Mouse (Mus musculus): ENCODE data around the gene Grwd1. TPM values are rescaled to one million over a fixed set of nuclear protein-coding genes. Genes with fewer than 3 reads are reported as not detected.

The Grwd1 gene
- polyA plus RNA-seq, 1 experiment, result 110 TPM

- Histone ChIP-seq H3K4me3 (ENCODE audit: insufficient read depth, poor library complexity, severe bottlenecking) (no peak overlapping the region), H3K79me3 (ENCODE audit: low read depth) (no peaks in the 10 kb centered on the region), H3K79me2 (ENCODE audit: control insufficient read depth, insufficient read depth) (no peaks in the 10 kb centered on the region), H3K27me3 (ENCODE audit: control insufficient read depth, insufficient read depth, insufficient read length) (peaks cover 51% of the 10 kb centered on the region), H3ac (ENCODE audit: control insufficient read depth, insufficient read length, low read depth) (peak overlapping the region; percentile 31), H3K36me3 (ENCODE audit: control insufficient read depth, insufficient read depth) (no peaks in the 10 kb centered on the region)
- no peak for TF ChIP-seq MAX (IDR thresholded peaks at IDR 0.05)
- no peak for TF ChIP-seq CTCF (IDR thresholded peaks at IDR 0.05; ENCODE audit: control insufficient read depth, insufficient read depth, insufficient read length)
- no peak for TF ChIP-seq MYOD1 (IDR thresholded peaks at IDR 0.05; ENCODE audit: control insufficient read depth, insufficient read length, low read depth)
- no peak for TF ChIP-seq MYOG (IDR thresholded peaks at IDR 0.05; ENCODE audit: control insufficient read depth, extremely low read depth, insufficient read length)
- TF ChIP-seq CEBPB (IDR thresholded peaks at IDR 0.05; ENCODE audit: low read depth), result no peak
- TF ChIP-seq USF1 (IDR thresholded peaks at IDR 0.05; ENCODE audit: low read depth), result no peak
- TF ChIP-seq FOSL1 (IDR thresholded peaks at IDR 0.05; ENCODE audit: insufficient read depth, low read length, poor library complexity, severe bottlenecking), result no peak
These were observed 45.2 kb downstream of the Grwd1 start for GRCm38 (mm10) chr7:45785388-45786135.

- Histone ChIP-seq H3K79me3 (ENCODE audit: low read depth) (no peaks in the 10 kb centered on the region), H3K4me3 (ENCODE audit: insufficient read depth, poor library complexity, severe bottlenecking) (no peak within 1 kb of the TSS)
These were observed 46.0 kb downstream of the Grwd1 start, which contains the start of gene Sult2b1 for GRCm38 (mm10) chr7:45784524-45785372. Gene Sult2b1 (minus strand): TSS chr7:45784669.

DNA sequence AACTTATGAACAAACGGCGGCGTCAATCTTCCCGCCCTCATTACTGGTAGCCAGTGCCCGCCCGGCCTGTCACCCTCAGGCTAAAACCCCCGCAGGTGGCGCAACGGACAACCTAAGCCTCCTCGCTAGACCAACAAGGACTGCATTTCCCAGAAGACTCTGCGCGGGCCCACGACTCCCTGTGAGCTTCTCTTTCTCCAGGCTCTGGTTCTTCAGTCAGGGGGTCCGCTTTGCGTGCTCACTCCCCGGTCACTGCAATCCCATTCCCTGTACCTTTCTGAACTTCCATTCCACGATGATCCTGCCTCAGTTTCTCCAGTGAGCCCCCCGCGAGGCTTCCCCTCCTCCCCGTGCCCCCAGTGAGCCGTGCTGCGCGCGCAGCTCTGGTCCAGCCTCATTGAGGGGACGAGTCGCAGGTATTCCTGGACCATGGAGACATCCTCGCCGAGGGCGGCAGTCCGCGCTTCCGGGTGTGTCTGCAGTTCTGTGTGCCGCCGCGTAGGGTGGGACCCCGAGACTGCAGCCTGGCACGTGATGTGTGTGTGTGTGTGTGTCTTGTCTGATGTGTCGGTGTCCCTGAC, 47.1 kb downstream of the Grwd1 start, which contains the start of gene Lmtk3:
Gene Lmtk3, plus strand, starts transcription at position 228 of the 581 bp plus-strand sequence.
- Histone ChIP-seq H3K79me2 (ENCODE audit: control insufficient read depth, insufficient read depth) (no peaks in the 10 kb centered on the region), H3ac (ENCODE audit: control insufficient read depth, insufficient read length, low read depth) (peak within 1 kb of the TSS; percentile 44), H3K36me3 (ENCODE audit: control insufficient read depth, insufficient read depth) (no peaks in the 10 kb centered on the region), H3K79me3 (ENCODE audit: low read depth) (no peaks in the 10 kb centered on the region), H3K27me3 (ENCODE audit: control insufficient read depth, insufficient read depth, insufficient read length) (peaks cover 45% of the 10 kb centered on the region), H3K4me3 (ENCODE audit: insufficient read depth, poor library complexity, severe bottlenecking) (no peak within 1 kb of the TSS)
- TF ChIP-seq USF1 (IDR thresholded peaks at IDR 0.05; ENCODE audit: low read depth) (no peak), CTCF (IDR thresholded peaks at IDR 0.05; ENCODE audit: control insufficient read depth, insufficient read depth, insufficient read length) (no peak), MYOD1 (IDR thresholded peaks at IDR 0.05; ENCODE audit: control insufficient read depth, insufficient read length, low read depth) (no peak), MAX (IDR thresholded peaks at IDR 0.05) (no peak), MYOG (IDR thresholded peaks at IDR 0.05; ENCODE audit: control insufficient read depth, extremely low read depth, insufficient read length) (no peak), FOSL1 (IDR thresholded peaks at IDR 0.05; ENCODE audit: insufficient read depth, low read length, poor library complexity, severe bottlenecking) (no peak), CEBPB (IDR thresholded peaks at IDR 0.05; ENCODE audit: low read depth) (no peak)

More at GRCm38 (mm10) chr7:45784524-45785372, 46.0 kb downstream of the Grwd1 start, which contains the start of gene Sult2b1:
- Histone ChIP-seq H3K27me3 (ENCODE audit: control insufficient read depth, insufficient read depth, insufficient read length) (peaks cover 50% of the 10 kb centered on the region), H3K79me2 (ENCODE audit: control insufficient read depth, insufficient read depth) (no peaks in the 10 kb centered on the region), H3ac (ENCODE audit: control insufficient read depth, insufficient read length, low read depth) (peak within 1 kb of the TSS; percentile 44), H3K36me3 (ENCODE audit: control insufficient read depth, insufficient read depth) (no peaks in the 10 kb centered on the region)
- no peak for TF ChIP-seq CEBPB (IDR thresholded peaks at IDR 0.05; ENCODE audit: low read depth)
- TF ChIP-seq FOSL1 (IDR thresholded peaks at IDR 0.05; ENCODE audit: insufficient read depth, low read length, poor library complexity, severe bottlenecking), result no peak
- no peak for TF ChIP-seq USF1 (IDR thresholded peaks at IDR 0.05; ENCODE audit: low read depth)
- no peak for TF ChIP-seq CTCF (IDR thresholded peaks at IDR 0.05; ENCODE audit: control insufficient read depth, insufficient read depth, insufficient read length)
- no peak for TF ChIP-seq MYOD1 (IDR thresholded peaks at IDR 0.05; ENCODE audit: control insufficient read depth, insufficient read length, low read depth)
- no peak for TF ChIP-seq MAX (IDR thresholded peaks at IDR 0.05)
- no peak for TF ChIP-seq MYOG (IDR thresholded peaks at IDR 0.05; ENCODE audit: control insufficient read depth, extremely low read depth, insufficient read length)

DNA sequence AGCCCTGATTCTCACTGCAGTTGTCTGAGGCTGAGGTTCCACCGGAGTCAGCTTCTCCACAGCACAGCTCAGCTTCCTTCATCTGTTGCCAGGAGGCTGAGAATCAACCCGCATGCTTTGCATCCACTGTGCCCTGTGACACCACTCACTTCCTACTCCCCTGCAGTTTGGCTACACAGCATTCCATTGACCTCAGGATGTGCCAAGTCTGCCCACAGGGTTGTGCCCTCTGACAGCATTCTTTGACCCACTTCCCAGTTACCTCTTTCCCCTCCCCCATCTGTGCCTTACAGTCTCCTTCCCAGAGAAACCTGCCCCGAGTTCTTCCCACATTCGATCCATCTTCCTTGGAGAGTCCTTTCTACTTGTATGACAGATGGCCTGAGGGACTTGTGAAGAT, 48.5 kb downstream of the Grwd1 start:
- no peak for TF ChIP-seq MAX (IDR thresholded peaks at IDR 0.05)
- Histone ChIP-seq H3ac (ENCODE audit: control insufficient read depth, insufficient read length, low read depth) (no peak overlapping the region), H3K79me2 (ENCODE audit: control insufficient read depth, insufficient read depth) (no peaks in the 10 kb centered on the region), H3K4me3 (ENCODE audit: insufficient read depth, poor library complexity, severe bottlenecking) (no peak overlapping the region), H3K79me3 (ENCODE audit: low read depth) (no peaks in the 10 kb centered on the region), H3K27me3 (ENCODE audit: control insufficient read depth, insufficient read depth, insufficient read length) (peaks cover 40% of the 10 kb centered on the region), H3K36me3 (ENCODE audit: control insufficient read depth, insufficient read depth) (no peaks in the 10 kb centered on the region)

DNA sequence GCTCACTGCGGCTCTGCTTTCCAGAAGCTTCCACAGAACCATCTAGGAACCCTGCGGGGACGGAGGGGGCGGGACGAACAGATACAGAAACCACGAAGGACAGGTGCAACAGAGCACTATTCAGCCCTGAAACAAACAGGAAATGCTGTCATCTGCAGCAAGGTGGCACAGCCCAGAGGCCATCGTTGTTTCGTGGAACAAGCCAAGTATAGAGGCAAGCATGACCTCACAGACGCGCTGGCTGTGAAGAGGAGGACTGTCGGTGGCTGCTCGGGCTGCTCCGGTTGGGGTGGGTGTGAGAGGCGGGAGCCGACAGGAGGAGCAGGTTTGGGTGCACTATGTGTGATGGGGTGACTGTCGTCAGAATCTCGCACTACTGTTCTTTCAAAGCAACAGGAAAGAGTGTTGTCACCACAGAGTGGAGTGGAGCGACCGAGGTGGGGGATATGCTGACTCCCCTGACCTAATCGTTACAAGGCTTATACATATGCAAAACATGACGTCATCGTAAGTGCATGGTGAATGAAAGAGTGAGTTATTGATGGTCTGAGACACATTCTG, 51.6 kb downstream of the Grwd1 start:
- TF ChIP-seq MYOD1 (IDR thresholded peaks at IDR 0.05; ENCODE audit: control insufficient read depth, insufficient read length, low read depth), result no peak
- TF ChIP-seq MYOG (IDR thresholded peaks at IDR 0.05; ENCODE audit: control insufficient read depth, extremely low read depth, insufficient read length), result no peak
- no peak for TF ChIP-seq CTCF (IDR thresholded peaks at IDR 0.05; ENCODE audit: control insufficient read depth, insufficient read depth, insufficient read length)
- TF ChIP-seq CEBPB (IDR thresholded peaks at IDR 0.05; ENCODE audit: low read depth), result no peak
- no peak for TF ChIP-seq MAX (IDR thresholded peaks at IDR 0.05)
- no peak for TF ChIP-seq USF1 (IDR thresholded peaks at IDR 0.05; ENCODE audit: low read depth)
- no peak for TF ChIP-seq FOSL1 (IDR thresholded peaks at IDR 0.05; ENCODE audit: insufficient read depth, low read length, poor library complexity, severe bottlenecking)
- no peaks in the 10 kb centered on the region for H3K79me3 ChIP-seq (ENCODE audit: low read depth)
- H3K36me3 ChIP-seq (ENCODE audit: control insufficient read depth, insufficient read depth), result no peaks in the 10 kb centered on the region
- no peaks in the 10 kb centered on the region for H3K79me2 ChIP-seq (ENCODE audit: control insufficient read depth, insufficient read depth)
- H3K4me3 ChIP-seq (ENCODE audit: insufficient read depth, poor library complexity, severe bottlenecking), result no peak overlapping the region
- H3ac ChIP-seq (ENCODE audit: control insufficient read depth, insufficient read length, low read depth), result no peak overlapping the region
- H3K27me3 ChIP-seq (ENCODE audit: control insufficient read depth, insufficient read depth, insufficient read length), result peaks cover 23% of the 10 kb centered on the region
